Comparison of ENCODE assay signal across 8 mouse cellular contexts in the genomic region with DNA sequence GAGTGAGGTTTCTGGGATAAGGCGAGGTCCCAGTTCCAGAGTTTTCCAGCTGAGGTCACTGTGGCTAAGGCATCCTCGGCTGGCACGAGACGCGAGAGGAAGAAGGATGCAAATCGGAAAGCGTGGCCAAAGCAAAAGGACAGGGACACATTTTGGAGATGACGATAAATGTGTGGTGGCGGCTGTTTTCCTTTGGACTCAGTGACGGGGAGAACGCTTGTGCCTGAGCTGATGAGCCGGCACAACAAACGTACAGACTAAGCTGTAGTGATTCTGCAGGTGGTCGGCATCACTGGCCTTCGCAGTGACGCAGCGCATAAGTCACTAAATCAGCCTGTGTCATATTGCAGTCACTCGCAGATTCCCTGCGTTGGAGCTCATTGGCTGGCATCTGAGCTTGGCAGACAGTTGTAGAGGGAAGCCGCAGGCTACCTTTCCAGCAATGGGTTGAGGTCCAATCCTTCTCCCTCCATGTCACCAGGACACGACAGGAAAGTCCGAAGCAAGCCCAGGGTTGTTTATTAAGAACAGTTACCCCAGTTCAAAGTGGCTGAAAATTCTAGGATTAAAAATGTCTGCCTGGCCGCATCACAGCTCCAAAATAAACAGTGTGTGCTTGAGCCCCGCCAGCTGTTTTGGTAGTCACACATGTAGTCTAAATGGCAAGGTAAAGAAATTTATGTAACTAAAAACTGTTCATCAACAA. TPM values are rescaled to one million over a fixed set of nuclear protein-coding genes. Genes with fewer than 3 reads are reported as not detected.
DNase-seq lines count a peak whose midpoint lies in the region; ATAC-seq and TF ChIP-seq lines count a peak whose summit lies in the region.

No protein-coding gene starts in this region.

- TF ChIP-seq CTCF in testis, adult 2 months (IDR thresholded peaks at IDR 0.05; ENCODE audit: control insufficient read depth, insufficient read depth, insufficient replicate concordance, low read depth, low read length): no peak
- TF ChIP-seq CTCF in liver, postnatal 0 days (IDR thresholded peaks at IDR 0.05; ENCODE audit: low read depth): no peak

- H3K27me3 ChIP-seq in forebrain, embryonic 13.5 days: no peaks in the 10 kb centered on the region
- H3K27me3 ChIP-seq in forebrain, embryonic 10.5 days (ENCODE audit: poor library complexity, severe bottlenecking): no peaks in the 10 kb centered on the region
- H3K27me3 ChIP-seq in testis, adult 2 months (ENCODE audit: control insufficient read depth, insufficient read depth, low read length): no peaks in the 10 kb centered on the region
- H3K27me3 ChIP-seq in limb, embryonic 10.5 days (ENCODE audit: low read depth, poor library complexity, severe bottlenecking): no peaks in the 10 kb centered on the region
- no peaks in the 10 kb centered on the region for H3K27me3 ChIP-seq in liver, postnatal 0 days (ENCODE audit: insufficient read depth, low read length)

- H3K4me1 ChIP-seq in forebrain, embryonic 13.5 days: peaks cover 18% of the 10 kb centered on the region
- H3K4me1 ChIP-seq in forebrain, embryonic 10.5 days: no peaks in the 10 kb centered on the region
- H3K4me1 ChIP-seq in testis, adult 2 months (ENCODE audit: control insufficient read depth, insufficient read depth, low read length): peaks cover 4% of the 10 kb centered on the region
- no peaks in the 10 kb centered on the region for H3K4me1 ChIP-seq in limb, embryonic 10.5 days
- H3K4me1 ChIP-seq in liver, postnatal 0 days (ENCODE audit: insufficient read depth): no peaks in the 10 kb centered on the region

- no peak overlapping the region; the same call in 1 of the 2 replicates for H3K27ac ChIP-seq in forebrain, embryonic 13.5 days
- H3K27ac ChIP-seq in forebrain, embryonic 10.5 days: no peak overlapping the region
- H3K27ac ChIP-seq in testis, adult 2 months (ENCODE audit: control insufficient read depth, insufficient read depth, low read depth, low read length): no peak overlapping the region
- H3K27ac ChIP-seq in limb, embryonic 10.5 days: no peak overlapping the region
- H3K27ac ChIP-seq in liver, postnatal 0 days (ENCODE audit: low read depth): no peak overlapping the region

- no peaks in the 10 kb centered on the region for H3K36me3 ChIP-seq in forebrain, embryonic 13.5 days (ENCODE audit: poor library complexity, severe bottlenecking)
- no peaks in the 10 kb centered on the region for H3K36me3 ChIP-seq in forebrain, embryonic 10.5 days (replicated peaks)
- no peaks in the 10 kb centered on the region for H3K36me3 ChIP-seq in testis, adult 2 months (ENCODE audit: control insufficient read depth, insufficient read depth, low read length)
- H3K36me3 ChIP-seq in limb, embryonic 10.5 days: no peaks in the 10 kb centered on the region
- H3K36me3 ChIP-seq in liver, postnatal 0 days (replicated peaks; ENCODE audit: insufficient read depth, low read length): no peaks in the 10 kb centered on the region

- TF ChIP-seq POLR2A in testis, adult 2 months (IDR thresholded peaks at IDR 0.05; ENCODE audit: control insufficient read depth, low read depth, low read length): no peak

- H3K4me3 ChIP-seq in forebrain, embryonic 13.5 days: no peak overlapping the region
- no peak overlapping the region for H3K4me3 ChIP-seq in forebrain, embryonic 10.5 days
- peak overlapping the region; percentile 54 for H3K4me3 ChIP-seq in testis, adult 2 months (ENCODE audit: control insufficient read depth, low read depth, low read length)
- no peak overlapping the region for H3K4me3 ChIP-seq in limb, embryonic 10.5 days
- H3K4me3 ChIP-seq in liver, postnatal 0 days (ENCODE audit: low read depth, low read length): no peak overlapping the region

- peak; percentile 37; the same call in 1 of the 2 replicates for ATAC-seq in forebrain, embryonic 13.5 days
- no peak for ATAC-seq in liver, postnatal 0 days

- H3K9ac ChIP-seq in forebrain, embryonic 13.5 days: no peak overlapping the region
- H3K9ac ChIP-seq in liver, postnatal 0 days (replicated peaks): no peak overlapping the region

- no peak for DNase-seq in forebrain, embryonic 10.5 days (ENCODE audit: extremely low spot score, low spot score)
- DNase-seq in testis, postnatal 10 days (ENCODE audit: low spot score): no peak
- DNase-seq in layer of hippocampus, postnatal 25 days (ENCODE audit: extremely low spot score in 1 of 2, low spot score in 1 of 2): peak; percentile 19 to 24
- DNase-seq in right cerebral cortex, postnatal 25 days: peak; percentile 57
- no peak for DNase-seq in limb, embryonic 10.5 days (ENCODE audit: low spot score)
- DNase-seq in liver, postnatal 0 days: no peak

- no peaks in the 10 kb centered on the region for H3K9me3 ChIP-seq in forebrain, embryonic 13.5 days (replicated peaks)
- H3K9me3 ChIP-seq in forebrain, embryonic 10.5 days: no peaks in the 10 kb centered on the region
- H3K9me3 ChIP-seq in limb, embryonic 10.5 days (replicated peaks): no peaks in the 10 kb centered on the region
- H3K9me3 ChIP-seq in liver, postnatal 0 days (ENCODE audit: low read length): no peaks in the 10 kb centered on the region

- H3K4me2 ChIP-seq in forebrain, embryonic 13.5 days: no peak overlapping the region
- H3K4me2 ChIP-seq in liver, postnatal 0 days (ENCODE audit: low read depth, low read length): no peak overlapping the region

- no peak for TF ChIP-seq EP300 in liver, postnatal 0 days (IDR thresholded peaks at IDR 0.05; ENCODE audit: low read depth)

- 84% methylated on average over 24 of the region's 24 CpGs for WGBS in forebrain, embryonic 13.5 days
- WGBS in forebrain, embryonic 10.5 days: 89% methylated on average over 24 of the region's 24 CpGs
- 85% methylated on average over 24 of the region's 24 CpGs for WGBS in limb, embryonic 10.5 days
- WGBS in liver, postnatal 0 days (ENCODE audit: insufficient replicate concordance): 80% methylated on average over 24 of the region's 24 CpGs

RNA-seq across cellular contexts. Expression of gene Atp5j, which starts 39.7 kb away (rescaled TPM):
- 866 and 917 TPM in 2 replicates for polyA plus RNA-seq in forebrain, embryonic 13.5 days (2015; fragmentation: Nextera tagmentation; extraction: Ambion mirVana)
- 813 and 826 TPM in 2 replicates for polyA plus RNA-seq in forebrain, embryonic 10.5 days (2016; fragmentation: Nextera tagmentation; extraction: Ambion mirVana)
- 217 TPM in 2 replicates for polyA plus RNA-seq in testis, adult 2 months (2012; rRNA removed)
- total RNA-seq in layer of hippocampus, postnatal 25 days (2021): 100 to 1,000 TPM; 355 to 408 TPM
- polyA plus RNA-seq in limb, embryonic 10.5 days (2016; fragmentation: Nextera tagmentation; extraction: Ambion mirVana): 860 and 883 TPM in 2 replicates
- 805 and 808 TPM in 2 replicates for polyA plus RNA-seq in liver, postnatal 0 days (2015; fragmentation: Nextera tagmentation; extraction: Ambion mirVana)

RNA-seq across cellular contexts. Expression of gene Gabpa, which starts 40.4 kb away (rescaled TPM):
- 27.4 and 29.3 TPM in 2 replicates for polyA plus RNA-seq in forebrain, embryonic 13.5 days (2015; fragmentation: Nextera tagmentation; extraction: Ambion mirVana)
- 39.2 and 42.7 TPM in 2 replicates for polyA plus RNA-seq in forebrain, embryonic 10.5 days (2016; fragmentation: Nextera tagmentation; extraction: Ambion mirVana)
- 5.7 and 7.6 TPM in 2 replicates for polyA plus RNA-seq in testis, adult 2 months (2012; rRNA removed)
- 10 to 100 TPM; 24.1 to 25.9 TPM for total RNA-seq in layer of hippocampus, postnatal 25 days (2021)
- polyA plus RNA-seq in limb, embryonic 10.5 days (2016; fragmentation: Nextera tagmentation; extraction: Ambion mirVana): 35.6 and 39.5 TPM in 2 replicates
- 7.9 and 9.2 TPM in 2 replicates for polyA plus RNA-seq in liver, postnatal 0 days (2015; fragmentation: Nextera tagmentation; extraction: Ambion mirVana)

Comparison
In these comparisons a context has a peak if more than half of its experiments do, and no peak if none do; other contexts are left out.
1. DNase-seq: peak in layer of hippocampus, postnatal 25 days (2 of 2) and right cerebral cortex, postnatal 25 days (single experiment); none in forebrain, embryonic 10.5 days (single experiment), testis, postnatal 10 days (single experiment), limb, embryonic 10.5 days (single experiment) and liver, postnatal 0 days (single experiment).